Mouse (Mus musculus): Measurements from ENCODE around the gene Gfod1.

The Gfod1 gene

DNA sequence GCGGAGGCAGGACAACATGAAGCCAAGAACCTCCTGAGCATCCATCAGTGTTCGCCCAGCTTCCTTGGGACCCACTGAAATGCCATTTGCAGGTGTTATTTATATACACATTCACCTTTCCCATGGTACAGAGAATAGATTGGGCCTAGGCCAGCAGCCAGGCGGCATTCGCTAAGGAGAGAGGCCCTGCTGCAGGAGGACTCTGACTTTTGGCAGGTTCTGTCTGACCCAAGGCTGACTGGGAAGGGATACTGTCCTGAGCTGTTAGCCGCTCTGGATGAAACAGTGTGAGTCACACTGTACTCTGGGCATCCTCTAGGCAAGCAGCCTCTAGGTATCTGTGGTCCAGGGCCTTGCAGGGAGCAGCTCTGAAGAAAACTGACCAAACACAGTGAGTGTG, 6.4 kb downstream of the Gfod1 start:
- no peak for DNase-seq

DNA sequence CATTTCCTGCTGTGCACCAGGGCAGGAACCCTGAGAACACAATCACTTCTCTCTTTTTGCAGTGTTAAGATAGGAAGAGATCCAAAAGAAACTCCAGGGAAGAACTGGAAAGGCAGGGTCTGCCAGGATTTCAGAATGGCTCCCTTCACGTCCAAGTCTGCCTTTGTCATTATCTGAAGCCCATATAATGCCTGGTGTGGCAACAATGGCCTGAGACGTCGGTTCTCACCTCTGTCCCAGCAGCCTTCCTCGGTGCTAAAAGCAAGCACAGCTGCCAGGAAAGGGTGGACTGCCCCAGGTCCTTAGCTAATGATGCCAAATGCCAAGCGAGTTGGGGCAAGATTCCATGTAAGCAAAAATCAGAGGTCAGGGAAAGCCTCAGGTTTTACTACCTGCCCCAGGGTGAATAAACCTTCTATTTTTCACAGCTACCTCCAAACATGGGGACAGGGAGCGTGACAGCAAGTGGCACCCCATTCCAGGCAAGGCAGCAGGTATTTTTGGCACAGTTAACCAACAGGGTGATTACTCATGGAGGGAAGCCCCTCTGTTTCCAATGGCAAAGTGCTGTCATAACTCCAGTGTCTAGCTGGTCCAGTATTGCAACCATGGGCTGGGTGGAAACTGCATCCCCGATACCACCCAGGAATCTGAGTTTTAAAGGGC, 7.7 kb downstream of the Gfod1 start:
- DNase-seq, result no peak

GRCm38 (mm10) chr13:43295684-43296083, 8.3 kb downstream of the Gfod1 start:
- DNase-seq, result no peak

DNA sequence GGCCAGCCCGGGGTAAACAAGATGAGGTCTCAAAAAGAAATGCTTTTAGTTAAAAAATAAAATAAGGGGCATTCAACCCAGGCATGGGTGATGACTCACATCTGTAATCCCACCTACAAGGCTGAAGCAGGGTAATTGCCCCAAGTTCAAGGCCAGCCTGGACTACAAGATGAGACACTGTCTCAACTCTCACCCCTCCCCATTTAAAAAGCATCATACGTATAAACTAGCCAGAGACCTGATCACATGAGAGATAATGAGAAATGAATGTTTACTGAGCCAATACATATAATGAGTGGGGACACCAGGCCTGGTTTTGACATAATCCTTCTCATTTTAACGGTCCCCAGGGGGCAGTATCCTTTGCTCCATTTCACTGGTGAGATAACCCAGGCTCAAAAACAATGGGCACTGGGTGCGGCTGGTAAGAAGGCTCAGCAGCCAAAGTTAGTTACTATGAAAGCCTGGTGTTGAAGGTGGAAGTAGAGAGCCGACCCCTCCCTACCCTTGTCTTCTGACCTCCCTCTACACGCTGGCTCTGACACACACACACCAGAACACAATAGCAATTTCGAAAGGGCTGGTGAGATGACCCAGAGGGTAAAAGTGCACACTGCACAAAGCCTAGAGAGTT, 8.9 kb downstream of the Gfod1 start:
- peak; percentile 36 to 48 for DNase-seq

DNA sequence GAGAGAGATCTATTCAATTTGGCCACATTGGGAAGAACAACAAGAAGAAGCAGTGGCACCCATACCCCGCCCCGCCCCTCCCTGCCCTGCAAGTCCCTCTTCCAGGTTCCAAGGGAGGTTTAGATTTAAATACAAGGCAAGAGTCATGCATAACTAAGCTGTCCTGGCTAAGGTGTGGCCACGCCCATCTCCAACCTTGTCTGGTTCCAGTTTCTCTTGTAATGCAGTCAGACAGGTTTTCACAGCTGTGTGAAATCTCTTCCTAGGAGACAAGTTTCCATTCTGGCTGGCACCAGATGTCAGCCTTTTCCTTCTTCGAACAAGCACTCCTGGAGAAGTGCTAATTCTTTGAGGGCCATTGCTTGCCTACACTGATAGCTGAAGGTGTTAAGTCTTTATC, 11.1 kb downstream of the Gfod1 start:
- peak; percentile 70 to 84 for DNase-seq

DNA sequence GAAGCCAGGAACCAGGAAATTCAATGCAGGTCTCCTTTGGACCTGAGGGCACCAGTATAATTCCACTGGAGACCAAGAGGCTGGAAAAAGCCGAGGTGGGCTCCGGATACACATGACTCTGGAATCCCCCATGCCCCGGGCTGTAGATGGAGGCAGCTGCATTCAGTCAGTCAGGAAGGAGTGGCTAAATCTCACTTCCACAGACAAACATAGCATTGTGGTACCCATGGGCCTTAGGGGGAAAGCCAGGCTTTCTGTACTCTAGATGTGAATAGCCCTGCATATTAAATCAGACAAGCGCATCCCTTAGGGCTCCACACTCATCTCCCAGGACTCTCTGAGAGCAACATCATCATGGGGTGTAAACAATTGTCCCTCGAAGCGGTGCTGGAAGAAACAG, 14.9 kb downstream of the Gfod1 start:
- DNase-seq, result no peak

DNA sequence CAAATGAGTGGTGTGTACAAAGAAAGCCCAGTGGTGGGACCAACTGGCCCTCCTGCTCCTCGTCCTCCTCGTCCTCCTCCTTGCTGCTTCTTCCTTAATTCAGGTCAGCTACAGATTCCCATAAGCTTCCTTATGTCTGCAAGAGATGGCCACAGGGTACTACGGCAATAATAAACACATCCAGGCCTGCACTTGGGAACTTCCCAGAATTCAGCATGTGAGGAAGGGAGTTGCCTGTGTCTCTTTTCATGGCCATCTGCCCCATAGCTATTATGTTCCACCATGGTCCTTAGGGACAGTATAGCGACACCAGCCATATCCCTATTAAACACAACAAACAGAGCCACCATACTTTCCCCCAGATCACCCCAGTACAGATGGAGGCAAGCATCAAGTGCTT, 15.5 kb downstream of the Gfod1 start:
- DNase-seq, result no peak

GRCm38 (mm10) chr13:43288026-43288425, 15.9 kb downstream of the Gfod1 start:
- DNase-seq, result no peak

- no peak for DNase-seq
Observed at GRCm38 (mm10) chr13:43286836-43287235, 17.1 kb downstream of the Gfod1 start.

DNA sequence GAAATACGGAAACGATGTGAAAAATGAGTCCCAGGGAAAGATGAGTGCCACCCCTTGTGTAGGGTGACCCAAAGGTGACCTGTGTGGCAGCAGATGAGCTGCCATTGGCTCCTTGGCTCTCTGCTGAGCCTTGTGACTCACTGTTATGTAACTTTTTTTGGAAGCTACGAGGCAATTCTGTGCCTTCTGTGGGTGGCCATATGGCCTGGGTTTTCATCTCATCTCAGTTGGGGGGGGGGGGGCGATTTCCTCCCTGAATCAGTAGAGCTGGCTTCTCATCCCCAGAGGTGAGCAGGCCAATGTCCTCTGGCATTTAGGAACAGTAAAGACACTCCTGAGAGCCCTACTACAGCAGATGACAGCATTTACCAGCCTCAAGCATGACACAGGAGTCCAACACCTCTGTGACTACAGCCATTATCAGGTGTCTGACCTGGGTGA, 19.2 kb downstream of the Gfod1 start:
- no peak for DNase-seq

- no peak for DNase-seq
Observed at GRCm38 (mm10) chr13:43273906-43274305, 30.1 kb downstream of the Gfod1 start.

GRCm38 (mm10) chr13:43272303-43273135, 31.5 kb downstream of the Gfod1 start:
- DNase-seq, result no peak

- no peak for DNase-seq
Observed at GRCm38 (mm10) chr13:43271481-43271880, 32.5 kb downstream of the Gfod1 start.

DNA sequence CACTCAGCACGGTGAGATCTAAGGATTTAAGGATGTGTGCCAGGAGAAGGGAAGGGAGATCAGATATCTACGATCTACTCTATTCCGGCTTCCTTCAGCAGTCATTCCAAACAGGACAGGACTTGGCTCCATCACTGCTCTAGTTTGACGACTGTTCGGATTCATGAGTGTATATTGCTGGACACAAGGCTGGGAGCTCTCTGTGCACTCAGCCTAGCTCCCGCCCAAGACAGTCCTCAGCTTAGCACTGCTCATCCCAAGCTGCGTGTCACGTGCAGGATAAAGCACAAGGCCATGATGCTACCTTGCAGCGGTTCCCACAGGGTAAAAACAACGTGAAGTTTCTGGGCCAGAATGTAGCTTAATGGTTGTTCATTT, 33.8 kb downstream of the Gfod1 start:
- DNase-seq, result no peak

DNA sequence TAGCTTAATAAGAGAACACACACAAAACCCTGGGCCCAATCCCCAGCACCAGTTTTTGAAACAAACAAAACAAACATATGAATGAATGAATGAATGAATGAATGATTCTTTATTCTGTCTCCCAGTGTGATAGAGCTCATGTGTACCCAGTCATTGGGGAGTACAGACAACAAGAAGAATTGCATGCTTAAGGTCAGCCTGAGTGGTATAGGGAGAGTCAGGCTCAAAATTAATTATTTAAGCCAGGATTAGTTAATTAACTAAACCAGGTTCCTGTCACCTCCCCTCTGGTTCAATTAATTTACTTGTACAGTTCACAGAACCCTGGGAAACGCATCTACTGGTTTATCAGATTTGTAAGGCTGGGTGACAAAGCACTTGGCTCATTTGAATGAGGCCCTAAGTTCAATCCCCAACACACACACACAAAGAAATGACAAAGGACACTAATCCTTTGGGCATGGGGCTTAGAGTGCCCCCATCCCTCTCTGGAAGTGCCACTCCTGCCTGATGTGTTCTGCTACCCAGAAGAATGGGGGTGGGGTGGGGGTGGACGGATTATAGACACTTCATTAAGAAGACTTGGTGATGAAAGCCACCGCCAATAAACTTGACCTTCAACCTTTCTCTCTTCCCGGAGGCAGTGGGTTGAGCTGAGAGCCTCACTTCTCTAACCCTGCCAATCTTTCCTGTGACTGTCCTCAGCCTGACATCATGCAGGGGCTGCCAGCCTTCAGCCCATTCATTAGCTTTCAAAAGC, 34.3 kb downstream of the Gfod1 start:
- DNase-seq, result no peak

DNA sequence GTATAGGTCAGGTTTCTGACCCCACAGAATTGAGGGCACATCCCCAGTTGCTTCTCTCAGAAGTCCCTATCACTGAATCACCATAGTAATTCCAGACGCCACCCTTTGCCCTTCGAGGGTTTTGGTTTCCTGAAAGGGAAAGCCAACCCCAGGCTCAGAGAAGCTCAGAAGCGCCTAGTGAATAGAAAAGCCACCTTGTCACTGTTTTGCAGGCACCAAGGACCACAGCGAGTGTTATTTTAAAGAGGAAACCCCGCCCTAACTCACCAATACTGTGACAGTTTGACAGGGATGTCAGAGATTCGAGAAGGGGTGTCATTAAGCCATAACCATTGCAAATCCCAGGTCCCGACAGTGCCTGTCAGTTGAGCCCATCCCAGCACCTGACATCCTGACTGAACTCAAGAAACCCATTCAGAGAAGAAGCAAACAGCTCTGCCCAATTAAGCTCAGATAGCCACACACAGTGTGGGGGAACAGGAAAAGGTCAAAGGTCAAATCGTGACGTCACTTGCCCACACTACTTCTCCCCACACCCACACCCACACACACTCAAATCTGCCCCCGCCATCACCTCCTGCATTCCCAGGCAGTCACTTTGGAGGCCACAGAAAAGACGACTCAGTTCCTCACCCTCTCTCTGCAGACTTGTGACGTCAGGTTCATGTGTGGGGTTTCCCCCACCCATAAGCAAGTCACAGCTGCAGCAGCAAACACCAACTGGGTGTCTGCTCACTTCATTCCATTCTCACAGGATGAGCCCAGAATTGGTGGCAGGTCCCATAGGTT, 35.2 kb downstream of the Gfod1 start:
- DNase-seq, result peak; percentile 31 to 39

GRCm38 (mm10) chr13:43267902-43268301, 36.1 kb downstream of the Gfod1 start:
- no peak for DNase-seq

- DNase-seq, result no peak
Observed at GRCm38 (mm10) chr13:43267216-43267615, 36.8 kb downstream of the Gfod1 start.

DNA sequence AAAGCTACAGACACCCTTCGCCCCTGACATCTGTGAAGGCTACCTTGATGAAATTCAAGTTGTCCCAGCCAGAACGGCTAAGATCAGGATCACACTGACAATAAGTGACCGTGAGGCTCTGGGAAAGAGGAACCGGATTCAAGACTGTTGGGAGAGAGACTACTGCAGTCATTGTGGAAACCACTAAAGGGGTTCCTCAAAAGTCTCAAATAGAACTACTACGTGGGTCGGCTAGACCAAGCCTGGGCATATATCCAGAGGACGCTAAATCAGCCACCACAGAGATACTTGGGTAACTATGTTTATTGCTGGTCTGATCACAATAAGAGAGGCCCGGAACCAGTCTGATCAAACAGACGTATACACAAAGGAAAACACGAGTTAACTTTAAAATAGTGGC, 37.6 kb downstream of the Gfod1 start:
- peak in 1 of 2 experiments; percentile 19 for DNase-seq

DNA sequence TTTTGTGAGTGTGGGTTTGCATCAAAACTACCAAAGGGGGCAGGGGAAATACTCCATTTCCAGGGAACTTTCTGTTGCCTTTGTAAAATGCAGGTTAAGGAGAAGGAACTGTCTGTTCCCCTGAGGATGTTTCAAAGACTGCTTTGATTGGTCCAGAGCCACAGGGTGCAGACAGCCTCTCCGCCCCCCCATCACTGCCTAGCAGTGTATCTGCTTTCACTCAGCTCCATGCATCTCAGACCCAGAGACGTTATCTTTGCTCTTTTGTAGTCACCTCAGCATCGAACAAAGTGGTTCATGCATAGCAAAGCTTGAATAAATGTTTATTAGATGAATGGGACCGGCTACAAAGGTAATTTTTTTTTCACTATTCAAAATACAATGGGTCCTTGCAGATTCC, 38.9 kb downstream of the Gfod1 start:
- no peak for DNase-seq

DNA sequence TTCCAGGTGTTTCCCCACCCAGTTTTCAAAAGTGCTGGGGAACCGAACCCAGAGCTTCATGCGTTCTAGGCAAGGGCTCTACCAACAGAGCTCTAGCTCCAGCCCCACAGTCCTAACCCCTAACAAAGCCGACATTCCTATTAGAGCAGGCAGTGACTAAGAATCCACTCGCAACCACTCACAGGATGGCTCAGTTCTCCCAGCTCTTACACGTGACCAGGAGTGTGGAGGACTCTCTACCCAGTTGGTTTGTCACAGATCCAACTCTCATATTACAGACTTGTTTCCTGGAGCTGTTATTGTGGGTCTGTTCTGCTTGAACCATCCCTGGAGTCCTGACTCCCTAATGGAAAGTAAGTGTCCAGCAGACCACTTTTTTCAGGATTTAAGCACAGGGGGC, 40.3 kb downstream of the Gfod1 start:
- DNase-seq, result peak in 1 of 2 experiments; percentile 36

GRCm38 (mm10) chr13:43262114-43262739, 41.7 kb downstream of the Gfod1 start:
- DNase-seq, result no peak
